Mouse (Mus musculus): ENCODE results near the gene Gm29666.

DNA sequence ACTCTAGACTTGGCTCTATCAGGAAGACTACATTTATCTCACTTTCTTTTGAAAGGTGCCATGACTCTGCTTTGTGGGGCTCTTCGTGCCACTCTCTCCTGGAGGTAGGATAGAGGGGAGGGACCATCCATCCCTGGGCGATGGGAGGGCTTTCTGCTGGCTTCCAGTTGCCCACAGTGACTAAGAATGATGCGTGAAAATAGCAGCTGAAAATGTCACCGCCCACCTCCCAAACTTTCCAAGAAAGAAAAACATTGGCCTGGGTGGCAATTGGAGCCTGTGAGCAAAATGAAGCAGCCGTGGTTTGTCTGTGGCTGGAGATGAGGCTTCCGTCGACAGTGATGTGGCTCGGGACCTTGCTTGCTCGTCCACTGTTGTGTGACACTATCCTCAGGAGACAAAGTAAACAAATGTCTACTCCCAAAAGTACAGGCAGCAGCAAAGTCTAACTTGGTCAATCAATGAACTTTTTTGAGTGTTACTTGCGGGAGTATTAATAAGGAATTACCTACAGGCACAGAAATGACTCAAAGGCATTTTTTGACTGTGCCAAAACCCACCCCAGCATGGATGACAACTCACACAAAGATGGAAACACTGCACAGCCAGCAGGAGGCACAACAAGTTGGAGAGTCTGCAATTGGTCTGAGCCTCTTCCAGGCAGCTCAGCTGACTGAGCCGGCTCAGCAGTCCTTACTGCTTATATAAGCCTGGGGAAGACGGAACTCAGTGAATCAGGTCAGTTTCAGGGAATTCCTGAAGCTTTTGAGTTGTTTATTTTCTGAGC lies 42.6 kb downstream of the Gm29666 start:
- TF ChIP-seq POLR2A (IDR thresholded peaks at IDR 0.05; ENCODE audit: control insufficient read depth in 1 of 2, insufficient read depth in 1 of 2, low read depth in 1 of 2, low read length in 2 of 2, poor library complexity in 1 of 2), result no peak
- no peak for TF ChIP-seq SIN3A (IDR thresholded peaks at IDR 0.05; ENCODE audit: low read length)
- no peak for TF ChIP-seq ZMIZ1 (IDR thresholded peaks at IDR 0.05; ENCODE audit: low read depth, low read length)
- TF ChIP-seq RAD21 (IDR thresholded peaks at IDR 0.05; ENCODE audit: low read depth, low read length), result no peak
- no peak for TF ChIP-seq USF1 (IDR thresholded peaks at IDR 0.05; ENCODE audit: low read depth, low read length)
- no peak for TF ChIP-seq E2F4 (IDR thresholded peaks at IDR 0.05; ENCODE audit: borderline replicate concordance, low read depth, low read length)
- no peak for TF ChIP-seq CHD2 (IDR thresholded peaks at IDR 0.05; ENCODE audit: low read length)
- no peak for TF ChIP-seq HCFC1 (IDR thresholded peaks at IDR 0.05; ENCODE audit: low read depth, low read length)
